Mouse (Mus musculus) forebrain, embryonic 12.5 days (tissue): ENCODE measurements around the gene Tmem140. TPM values are rescaled to one million over a fixed set of nuclear protein-coding genes. Genes with fewer than 3 reads are reported as not detected.

Source experiments
- ATAC-seq: fragments of 200-750 bp; cut with Nextera tagmentation; 2 replicates; pipeline ENCODE4 v1.8.0; 2017; ENCODE audit warnings: moderate TSS enrichment; ENCODE audit not compliant: low FRiP score
- H3K27ac ChIP-seq: fragments of 300-500 bp; sonication (generic); 2 replicates; pipeline ENCODE4 v1.5.1; 2016; ENCODE audit warnings: mild to moderate bottlenecking
- H3K27me3 ChIP-seq: fragments of 300-500 bp; sonication (generic); 2 replicates; pipeline ENCODE4 v1.6.1; 2016; ENCODE audit warnings: mild to moderate bottlenecking
- H3K36me3 ChIP-seq: fragments of 300-500 bp; sonication (generic); replicated peaks from 2 replicates; pipeline ENCODE4 v1.6.1; 2016; ENCODE audit warnings: mild to moderate bottlenecking
- H3K4me1 ChIP-seq: fragments of 300-500 bp; sonication (generic); 2 replicates; pipeline ENCODE4 v1.6.1; 2016
- H3K4me2 ChIP-seq: fragments of 300-500 bp; sonication (generic); 2 replicates; pipeline ENCODE4 v1.6.1; 2016; ENCODE audit warnings: mild to moderate bottlenecking, moderate library complexity
- H3K4me3 ChIP-seq: fragments of 300-500 bp; sonication (generic); replicated peaks from 2 replicates; pipeline ENCODE4 v1.5.1; 2016; ENCODE audit warnings: mild to moderate bottlenecking
- H3K9ac ChIP-seq: fragments of 300-500 bp; sonication (generic); 2 replicates; pipeline ENCODE4 v1.6.1; 2016; ENCODE audit warnings: mild to moderate bottlenecking
- H3K9me3 ChIP-seq: fragments of 300-500 bp; sonication (generic); 2 replicates; pipeline ENCODE4 v1.6.1; 2016
- WGBS: fragments of 180-500 bp; shearing (Covaris S2); methylation state at CpG from one replicate; pipeline ENCODE4 v1.1.7; 2016; 5-methylcytosine and 5-hydroxymethylcytosine counted together
- polyA plus RNA-seq: library from polyadenylated mRNA; unstranded; fragments of >200 nt; fragmentation: Nextera tagmentation; extraction: Ambion mirVana; gene quantifications from 2 replicates; pipeline ENCODE4 v1.2.1, GENCODE M21; 2016

Tmem140 gene
- polyA plus RNA-seq, 1 experiment from 2014 or later = 1.8 TPM

DNA sequence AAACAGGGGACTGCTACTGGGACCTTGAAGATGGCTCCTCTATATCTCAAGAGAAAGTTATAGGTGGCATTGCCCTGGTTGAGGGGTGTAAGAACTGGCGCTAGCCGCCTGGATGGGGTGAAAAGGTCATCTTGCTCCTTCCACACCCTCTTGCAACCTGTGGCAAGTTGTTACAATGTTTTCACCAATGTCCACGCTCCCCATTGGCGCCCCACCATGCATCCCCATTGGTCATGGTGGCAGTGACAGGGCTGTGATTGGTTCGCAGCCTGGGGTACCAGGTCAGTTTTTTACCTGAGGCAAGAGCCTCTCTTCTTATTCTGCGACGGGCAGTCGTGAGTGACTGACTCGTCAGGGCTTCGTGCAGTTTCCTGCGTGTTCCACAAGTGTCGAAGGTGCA is 57.7 kb downstream of the Tmem140 start:
- H3K4me3 ChIP-seq = no peak overlapping the region
- no peaks in the 10 kb centered on the region for H3K4me1 ChIP-seq
- H3K9ac ChIP-seq = no peak overlapping the region
- no peak overlapping the region for H3K27ac ChIP-seq
- H3K36me3 ChIP-seq = no peaks in the 10 kb centered on the region
- no peak for ATAC-seq
- WGBS = 97% methylated on average over 12 of the region's 12 CpGs
- no peaks in the 10 kb centered on the region for H3K27me3 ChIP-seq
- H3K9me3 ChIP-seq = no peaks in the 10 kb centered on the region
- no peak overlapping the region for H3K4me2 ChIP-seq

DNA sequence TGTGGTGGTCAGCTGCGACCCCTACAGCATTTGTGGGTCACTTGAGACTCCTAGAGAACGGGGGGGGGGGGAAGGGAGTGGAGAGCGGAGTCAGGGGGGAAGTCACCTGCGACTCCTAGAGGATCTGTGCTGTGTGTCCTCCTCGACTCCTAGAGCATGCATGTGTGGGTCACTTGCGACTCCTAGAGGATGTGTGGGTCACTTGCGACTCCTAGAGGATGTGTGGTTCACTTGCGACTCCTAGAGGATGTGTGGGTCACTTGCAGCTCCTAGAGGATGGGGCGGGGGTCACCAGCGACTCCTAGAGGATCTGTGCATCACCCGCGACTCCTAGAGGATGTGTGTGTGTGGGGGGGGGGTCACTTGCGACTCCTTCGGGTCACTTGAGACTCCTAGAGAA is 59.0 kb downstream of the Tmem140 start:
- Histone ChIP-seq H3K9me3 (no peaks in the 10 kb centered on the region), H3K4me3 (no peak overlapping the region), H3K27ac (no peak overlapping the region), H3K9ac (no peak overlapping the region), H3K36me3 (no peaks in the 10 kb centered on the region), H3K4me2 (no peak overlapping the region), H3K4me1 (no peaks in the 10 kb centered on the region), H3K27me3 (no peaks in the 10 kb centered on the region)
- ATAC-seq = no peak
- 56% methylated on average over 14 of the region's 14 CpGs for WGBS

Other genes starting within 250 kb of the Tmem140 start
- 5.2 and 6.3 TPM in 2 replicates for gene Agbl3, start 82.7 kb upstream of the Tmem140 start, polyA plus RNA-seq
- gene Cyren, start 14.9 kb downstream of the Tmem140 start, polyA plus RNA-seq = 16.4 and 16.8 TPM in 2 replicates
- 11.0 and 12.3 TPM in 2 replicates for gene Wdr91, start 47.7 kb downstream of the Tmem140 start, polyA plus RNA-seq
- gene Stra8, start 57.0 kb downstream of the Tmem140 start, polyA plus RNA-seq = not detected in 2 replicates
- 0.40 and 0.76 TPM in 2 replicates for gene Slc23a4, start 125.3 kb downstream of the Tmem140 start, polyA plus RNA-seq